Mouse (Mus musculus) duodenum, adult 2 months (tissue): ENCODE data around the gene Zc3h18. TPM values are rescaled to one million over a fixed set of nuclear protein-coding genes. Genes with fewer than 3 reads are reported as not detected.

Source experiments
- polyA plus RNA-seq: library from polyadenylated mRNA; depleted of rRNA; stranded (reverse); fragments of >200 nt; gene quantifications from 2 replicates; pipeline ENCODE4 v1.2.3, GENCODE M21; 2012; ENCODE audit warnings: low replicate concordance; rRNA removed

Zc3h18 gene
- 21.8 and 28.0 TPM in 2 replicates for polyA plus RNA-seq

DNA sequence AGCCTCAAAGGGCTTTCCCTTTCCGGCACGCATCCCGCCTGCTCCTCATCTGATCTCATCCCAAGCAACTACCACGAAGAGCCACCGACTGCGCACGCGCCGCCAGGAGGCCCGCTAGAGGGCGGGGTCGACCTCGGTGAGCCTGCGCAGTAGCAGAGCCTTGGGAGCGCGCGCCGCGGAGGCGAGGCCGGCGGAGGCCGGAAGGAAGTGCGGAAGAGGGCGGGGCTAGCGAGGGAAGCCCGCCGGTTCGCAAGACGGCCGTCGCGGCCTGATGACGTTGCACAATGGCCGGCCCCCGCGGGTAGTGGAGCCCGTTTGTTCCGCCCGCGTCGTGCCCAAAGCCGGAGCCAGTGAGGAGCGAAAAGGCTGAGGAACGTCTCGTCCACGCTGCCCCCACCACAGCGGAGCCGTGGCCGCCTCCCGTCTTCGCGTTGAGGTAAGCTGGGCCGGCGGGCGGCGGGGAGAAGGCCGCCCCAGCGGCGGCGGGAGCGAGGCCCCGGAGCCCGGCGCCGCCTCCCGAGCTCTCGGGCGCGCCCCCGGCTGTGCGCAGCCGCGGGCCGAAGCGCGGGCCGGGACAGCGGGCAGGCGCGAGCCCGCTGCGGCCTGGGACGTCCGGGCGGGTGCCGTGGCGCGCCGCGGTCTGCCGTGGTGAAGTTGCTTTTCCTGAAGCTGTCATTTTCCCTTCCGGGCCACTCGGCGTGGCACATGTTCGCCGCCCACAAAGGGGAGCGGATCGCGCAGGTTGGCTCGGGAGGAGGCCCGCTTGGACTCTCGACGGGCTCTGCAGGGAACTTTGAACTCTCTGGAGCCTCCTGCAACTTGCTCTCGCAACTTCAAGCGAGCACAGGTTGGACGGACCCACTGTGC is at the start of gene Zc3h18:
Gene Zc3h18, plus strand, starts transcription at position 245 of the 867 bp plus-strand sequence.

DNA sequence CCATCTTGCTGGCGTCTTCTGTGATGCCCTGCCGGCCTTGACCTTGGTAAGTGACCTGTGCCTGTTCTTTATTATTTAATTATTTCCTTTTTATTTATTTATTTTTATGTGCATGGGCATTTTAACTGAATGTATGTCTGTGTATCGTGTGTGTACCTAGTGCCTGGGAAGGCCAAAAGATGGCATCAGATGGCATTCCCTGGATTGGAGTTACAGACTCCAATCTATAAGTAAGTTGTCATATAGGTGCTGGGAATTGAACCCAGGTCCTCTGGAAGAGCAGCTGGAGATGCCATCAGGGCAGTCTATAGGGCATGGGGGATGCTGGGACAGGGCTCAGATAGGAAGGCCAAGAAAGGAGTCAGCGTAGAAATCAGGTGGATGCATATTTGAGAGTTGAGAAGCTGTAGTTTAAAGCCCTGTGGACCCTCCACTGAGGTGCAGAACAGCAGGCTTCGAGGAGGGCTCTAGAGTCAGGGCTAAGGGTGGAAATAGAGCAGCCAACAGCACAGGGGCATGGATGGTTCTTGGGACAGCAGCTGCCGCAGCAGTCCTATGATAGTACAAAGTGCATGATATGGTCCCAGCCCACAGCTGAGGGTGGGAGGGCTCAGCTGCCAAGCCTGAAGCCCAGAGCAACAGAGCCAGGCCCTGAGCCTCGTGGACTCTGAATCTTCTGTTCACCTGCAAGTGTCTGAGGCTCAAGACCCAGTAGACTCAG is 15.6 kb upstream of the Zc3h18 start, which contains the start of gene Trhr2:
Gene Trhr2, minus strand, starts transcription at position 51 of the 721 bp plus-strand sequence.

DNA sequence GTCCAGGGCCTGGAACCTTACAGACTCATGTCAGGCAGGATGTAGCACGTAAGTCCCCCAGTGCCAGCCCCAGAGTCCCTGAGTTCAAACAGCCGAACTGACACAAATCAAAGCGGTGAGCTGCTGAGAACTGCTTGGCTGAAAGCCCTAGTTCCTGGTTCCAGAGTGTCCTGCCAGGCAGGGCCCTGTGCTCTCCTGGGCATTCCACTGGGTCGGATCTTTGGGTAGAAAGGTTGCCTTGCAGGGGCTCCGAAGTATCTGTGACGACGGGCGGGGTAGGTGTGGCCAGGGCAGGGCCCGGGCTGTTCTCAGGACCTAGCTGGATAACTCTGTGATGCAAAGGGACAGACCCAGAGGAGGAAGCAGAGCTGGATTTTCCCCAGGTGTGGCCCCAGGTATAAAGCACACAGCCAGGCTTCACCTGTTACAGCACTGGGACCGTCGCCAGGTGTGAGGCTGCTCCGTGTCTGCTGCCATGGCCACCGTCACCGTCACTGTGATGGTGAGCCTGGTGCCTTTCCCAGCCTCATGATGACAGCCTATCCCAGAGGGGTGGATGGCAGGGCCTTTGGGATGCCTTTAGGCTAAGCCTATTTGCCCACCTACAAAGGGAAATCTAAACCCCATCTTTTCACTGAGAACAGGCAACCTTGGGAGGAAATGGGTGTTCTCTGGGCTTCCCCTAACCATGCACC is 45.1 kb downstream of the Zc3h18 start, which contains the start of gene Il17c:
Gene Il17c, plus strand, starts transcription at position 645 of the 695 bp plus-strand sequence.

DNA sequence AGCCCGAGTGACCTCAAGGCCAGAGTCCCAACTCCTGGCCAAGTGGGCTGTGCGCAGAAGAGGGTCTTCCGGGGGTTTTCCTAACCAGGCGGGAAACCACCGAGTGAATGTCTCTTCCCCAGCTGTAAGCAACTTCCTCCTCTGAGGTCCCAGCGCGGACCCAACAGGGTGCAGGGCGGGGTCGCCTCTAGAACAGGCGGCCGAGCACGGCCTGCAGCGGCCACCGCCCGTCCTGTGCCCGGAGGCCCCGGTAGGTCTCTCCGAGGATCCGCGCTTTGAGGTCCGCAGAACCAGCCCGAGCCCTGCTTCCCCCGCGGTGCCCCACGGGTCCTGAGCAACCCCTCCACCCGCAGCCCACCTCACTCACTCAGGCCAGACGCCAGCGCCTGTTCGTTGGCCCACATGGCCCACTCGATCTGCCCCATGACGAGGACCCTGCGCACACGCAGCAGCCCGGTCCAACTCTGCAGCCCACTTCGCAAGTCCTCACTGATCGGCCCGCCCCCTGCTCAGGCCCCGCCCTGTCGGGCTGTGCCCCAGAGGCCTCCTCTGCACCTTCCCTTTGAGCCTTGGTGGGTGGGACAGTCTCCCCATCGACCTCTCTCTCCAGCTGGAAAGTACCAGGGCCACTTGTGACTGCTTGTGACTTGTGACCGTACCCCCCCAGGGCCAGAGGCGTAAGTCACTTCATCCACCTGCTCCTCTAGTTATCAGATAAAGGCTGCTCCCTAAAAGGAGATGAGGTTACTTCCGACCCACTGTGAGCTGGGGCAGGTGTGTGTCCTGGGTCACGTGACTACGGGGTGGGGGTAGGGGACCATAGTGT is 56.2 kb downstream of the Zc3h18 start, which contains the start of gene Cyba:
Gene Cyba, minus strand, starts transcription at position 488 of the 826 bp plus-strand sequence.

DNA sequence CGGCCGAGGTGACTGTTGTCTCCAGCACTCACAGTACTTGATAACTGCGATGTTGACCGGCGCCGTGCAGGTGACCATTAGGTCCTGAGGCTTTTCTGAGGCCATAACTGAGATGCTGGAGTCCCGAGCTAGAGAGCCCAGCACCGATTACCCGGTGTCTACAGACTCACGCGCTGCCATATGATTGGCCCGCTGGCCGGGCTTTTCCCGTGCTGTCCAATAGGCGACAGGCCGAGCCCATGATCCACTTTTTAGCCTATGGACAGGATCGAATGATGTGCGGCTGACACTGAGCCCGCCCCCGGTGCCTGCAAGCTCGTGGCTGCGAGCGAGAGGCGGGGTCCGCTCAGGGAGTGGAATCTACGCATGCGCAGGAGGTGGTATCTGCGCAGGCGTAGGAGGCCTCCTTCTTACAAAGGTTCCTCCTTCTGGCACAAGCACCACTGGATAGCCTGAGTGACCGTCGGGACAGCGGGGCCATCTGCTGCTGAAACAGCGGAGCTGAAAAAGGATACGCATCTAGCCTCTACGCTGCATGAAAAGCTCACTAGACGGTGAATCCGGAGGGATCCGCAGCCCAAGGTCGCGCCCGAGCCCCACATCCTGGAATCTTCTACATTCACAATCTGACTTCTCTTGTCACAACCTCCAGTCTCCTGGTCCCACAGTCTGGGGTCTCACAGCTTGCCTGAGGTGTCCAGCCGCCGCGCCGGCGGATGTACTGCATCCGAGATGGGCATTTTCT is 67.0 kb downstream of the Zc3h18 start, which contains the start of gene Mvd:
Gene Mvd, minus strand, starts transcription at position 161 of the 745 bp plus-strand sequence.

DNA sequence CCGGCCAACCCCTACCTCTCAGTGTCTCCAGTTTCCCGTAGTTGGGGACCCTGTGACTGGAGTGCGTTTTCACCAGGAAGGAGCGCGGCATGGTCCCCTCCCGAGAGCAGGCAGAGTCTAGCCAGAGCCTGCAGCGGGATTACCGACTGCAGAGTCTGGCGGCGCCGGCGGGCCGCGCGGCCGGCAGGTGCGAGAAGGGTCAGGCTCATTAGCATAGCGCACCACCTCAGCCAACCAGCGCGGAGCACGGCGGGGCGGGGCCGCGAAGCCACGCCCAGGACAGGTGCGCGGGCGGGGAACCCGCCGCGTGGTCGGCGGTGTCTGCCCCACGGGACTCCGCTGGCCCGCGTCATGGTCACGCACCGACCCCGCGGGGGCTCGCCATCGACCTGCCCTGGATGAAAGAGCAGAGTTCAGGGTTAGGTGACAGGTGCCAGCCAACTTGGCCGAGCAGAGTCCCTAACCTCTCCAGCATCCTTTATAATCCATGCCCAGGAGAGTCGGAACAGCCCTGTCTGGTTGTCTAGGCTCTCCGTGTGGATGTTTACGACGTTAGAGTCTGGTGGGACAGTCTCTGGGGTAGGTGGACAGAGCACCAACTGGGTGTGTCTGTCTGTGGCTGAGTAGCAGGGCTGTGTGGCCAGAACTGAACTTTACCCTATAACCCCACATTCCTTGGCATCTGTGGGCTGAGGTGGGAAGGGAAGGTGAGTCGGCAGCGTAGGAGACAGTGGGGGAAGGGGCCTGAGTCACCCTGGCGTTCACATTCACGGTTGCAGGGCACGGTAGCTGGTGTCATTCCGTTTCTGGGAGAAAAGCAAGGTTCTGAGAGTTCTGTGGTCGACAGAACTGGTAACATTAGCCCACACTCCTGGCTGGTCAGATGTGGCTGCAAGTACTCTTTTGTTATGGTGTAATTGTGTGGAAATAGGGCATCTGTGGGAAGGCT is 84.4 kb downstream of the Zc3h18 start, which contains the start of gene Snai3:
Gene Snai3, minus strand, starts transcription at position 210 of the 949 bp plus-strand sequence.

Other genes starting within 250 kb of the Zc3h18 start
- gene Zfpm1, start 94.5 kb upstream of the Zc3h18 start, polyA plus RNA-seq, result 212 and 254 TPM in 2 replicates
- gene Trhr2, start 15.9 kb upstream of the Zc3h18 start, polyA plus RNA-seq, result not detected in 2 replicates
- 0.27 TPM in 1 of 2 replicates, not detected in the other for gene Il17c, start 45.4 kb downstream of the Zc3h18 start, polyA plus RNA-seq
- gene Cyba, start 56.3 kb downstream of the Zc3h18 start, polyA plus RNA-seq, result 176 and 337 TPM in 2 replicates
- 24.1 and 33.2 TPM in 2 replicates for gene Mvd, start 66.8 kb downstream of the Zc3h18 start, polyA plus RNA-seq
- 2.4 and 3.5 TPM in 2 replicates for gene Snai3, start 84.1 kb downstream of the Zc3h18 start, polyA plus RNA-seq
- 46.6 and 51.2 TPM in 2 replicates for gene Rnf166, start 99.5 kb downstream of the Zc3h18 start, polyA plus RNA-seq
- gene Ctu2, start 99.5 kb downstream of the Zc3h18 start, polyA plus RNA-seq, result 30.8 and 32.0 TPM in 2 replicates
- gene Piezo1, start 174.7 kb downstream of the Zc3h18 start, polyA plus RNA-seq, result 22.7 and 28.7 TPM in 2 replicates
- 47.8 and 130 TPM in 2 replicates for gene Cdt1, start 191.4 kb downstream of the Zc3h18 start, polyA plus RNA-seq
- gene Aprt, start 200.3 kb downstream of the Zc3h18 start, polyA plus RNA-seq, result 696 and 873 TPM in 2 replicates
- gene Galns, start 234.9 kb downstream of the Zc3h18 start, polyA plus RNA-seq, result 13.8 and 23.3 TPM in 2 replicates
- gene Trappc2l, start 235.0 kb downstream of the Zc3h18 start, polyA plus RNA-seq, result 150 and 176 TPM in 2 replicates
- gene Pabpn1l, start 246.1 kb downstream of the Zc3h18 start, polyA plus RNA-seq, result 0.21 TPM in 1 of 2 replicates, not detected in the other